Mouse (Mus musculus): ENCODE measurements at regions not wholly inside any gene's neighbourhood (a gene's known extent, or its start where the extent isn't known, plus 50 kb on each side); places are given as distances from the start of the nearest gene placed in this dataset.
"Not testable (repeated sequence)": the region's sequence is repeated elsewhere in the genome, so short reads cannot be mapped to it uniquely, and the experiment has no call there.

GRCm38 (mm10) chrX:50599780-50600179 lies 171.5 kb upstream of the Olfr1324 start:
- Histone ChIP-seq H3K4me2 (replicated peaks) (peak overlapping the region; percentile 34), H3K9me3 (no peaks in the 10 kb centered on the region), H3K9ac (replicated peaks) (no peak overlapping the region), H3K36me3 (no peaks in the 10 kb centered on the region), H3K27ac (replicated peaks) (peak overlapping the region; percentile 64), H3K4me3 (peak overlapping the region; percentile 31), H3K4me1 (no peaks in the 10 kb centered on the region), H3K27me3 (no peaks in the 10 kb centered on the region)
- WGBS, result 70% methylated on average over 4 of the region's 4 CpGs
- no peak for ATAC-seq (replicated peaks)

- WGBS, result 79% methylated on average over 3 of the region's 3 CpGs
Observed at GRCm38 (mm10) chrX:50597626-50598025, 169.3 kb upstream of the Olfr1324 start.

GRCm38 (mm10) chrX:50597105-50597504 lies 168.8 kb upstream of the Olfr1324 start:
- no peaks in the 10 kb centered on the region for H3K27me3 ChIP-seq
- H3K36me3 ChIP-seq, result no peaks in the 10 kb centered on the region
- no peak for ATAC-seq (replicated peaks)
- H3K4me3 ChIP-seq, result peak overlapping the region; percentile 28
- H3K27ac ChIP-seq (replicated peaks), result no peak overlapping the region; the same call in 1 of the 2 replicates
- peak overlapping the region; percentile 24 for H3K4me2 ChIP-seq (replicated peaks)
- no peaks in the 10 kb centered on the region for H3K4me1 ChIP-seq
- H3K9me3 ChIP-seq, result no peaks in the 10 kb centered on the region
- 65% methylated on average over 6 of the region's 6 CpGs for WGBS
- H3K9ac ChIP-seq (replicated peaks), result no peak overlapping the region

More at GRCm38 (mm10) chrX:50597626-50598025, 169.3 kb upstream of the Olfr1324 start:
- not testable (repeated sequence) for H3K9me3 ChIP-seq; H3K4me1 ChIP-seq; H3K27ac ChIP-seq (replicated peaks); H3K9ac ChIP-seq (replicated peaks); H3K27me3 ChIP-seq; ATAC-seq (replicated peaks); H3K36me3 ChIP-seq
- Histone ChIP-seq H3K4me3 (peak overlapping the region; percentile 28; the same call in 1 of the 2 replicates), H3K4me2 (replicated peaks) (peak overlapping the region; percentile 24)

DNA sequence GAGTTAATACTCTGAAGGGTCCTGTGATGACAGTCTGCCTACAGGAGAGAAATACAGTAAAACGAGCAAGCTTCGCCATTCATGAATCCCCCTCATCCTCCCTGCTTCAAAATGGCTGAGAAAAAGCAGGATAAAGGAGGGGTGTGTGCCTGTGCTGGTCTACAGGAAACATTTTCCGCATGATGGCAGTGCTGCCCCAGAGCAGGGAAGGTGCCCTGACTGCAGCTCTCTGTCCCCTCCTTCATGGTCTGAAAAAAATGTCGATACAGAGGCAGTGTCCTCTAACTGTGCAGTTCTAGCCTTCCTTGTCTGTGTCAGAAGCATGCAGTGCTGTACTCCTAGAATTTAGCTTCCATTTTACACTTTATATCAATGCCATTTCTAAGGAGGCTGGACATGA lies 166.7 kb upstream of the Olfr1324 start:
- H3K27me3 ChIP-seq; H3K4me2 ChIP-seq (replicated peaks); H3K36me3 ChIP-seq; H3K4me3 ChIP-seq; H3K27ac ChIP-seq (replicated peaks); ATAC-seq (replicated peaks); H3K4me1 ChIP-seq; H3K9ac ChIP-seq (replicated peaks); H3K9me3 ChIP-seq: not testable (repeated sequence)
- WGBS, result 75% methylated on average over 4 of the region's 4 CpGs

GRCm38 (mm10) chrX:50591477-50591876 lies 163.2 kb upstream of the Olfr1324 start:
- no peak overlapping the region for H3K27ac ChIP-seq (replicated peaks)
- WGBS, result 76% methylated on average over 4 of the region's 4 CpGs
- no peaks in the 10 kb centered on the region for H3K27me3 ChIP-seq
- no peak overlapping the region for H3K4me2 ChIP-seq (replicated peaks)
- H3K9me3 ChIP-seq, result no peaks in the 10 kb centered on the region
- H3K36me3 ChIP-seq, result no peaks in the 10 kb centered on the region
- no peak overlapping the region for H3K4me3 ChIP-seq
- ATAC-seq (replicated peaks), result 0 out of 2 replicates have a peak, but pooled peaks have one; percentile 29
- no peak overlapping the region for H3K9ac ChIP-seq (replicated peaks)
- H3K4me1 ChIP-seq, result no peaks in the 10 kb centered on the region

GRCm38 (mm10) chrX:50590673-50591341 lies 162.5 kb upstream of the Olfr1324 start:
- no peaks in the 10 kb centered on the region for H3K9me3 ChIP-seq
- H3K27me3 ChIP-seq, result no peaks in the 10 kb centered on the region
- H3K4me2 ChIP-seq (replicated peaks), result peak overlapping the region; percentile 22; the same call in 1 of the 2 replicates
- no peak for ATAC-seq (replicated peaks)
- WGBS, result 66% methylated on average over 8 of the region's 8 CpGs
- no peak overlapping the region for H3K9ac ChIP-seq (replicated peaks)
- H3K36me3 ChIP-seq, result no peaks in the 10 kb centered on the region
- no peak overlapping the region for H3K27ac ChIP-seq (replicated peaks)
- H3K4me3 ChIP-seq, result peak overlapping the region; percentile 26
- H3K4me1 ChIP-seq, result no peaks in the 10 kb centered on the region

GRCm38 (mm10) chrX:50588892-50589291 lies 160.6 kb upstream of the Olfr1324 start:
- 95% methylated on average over 6 of the region's 6 CpGs for WGBS
- no peaks in the 10 kb centered on the region for H3K9me3 ChIP-seq

DNA sequence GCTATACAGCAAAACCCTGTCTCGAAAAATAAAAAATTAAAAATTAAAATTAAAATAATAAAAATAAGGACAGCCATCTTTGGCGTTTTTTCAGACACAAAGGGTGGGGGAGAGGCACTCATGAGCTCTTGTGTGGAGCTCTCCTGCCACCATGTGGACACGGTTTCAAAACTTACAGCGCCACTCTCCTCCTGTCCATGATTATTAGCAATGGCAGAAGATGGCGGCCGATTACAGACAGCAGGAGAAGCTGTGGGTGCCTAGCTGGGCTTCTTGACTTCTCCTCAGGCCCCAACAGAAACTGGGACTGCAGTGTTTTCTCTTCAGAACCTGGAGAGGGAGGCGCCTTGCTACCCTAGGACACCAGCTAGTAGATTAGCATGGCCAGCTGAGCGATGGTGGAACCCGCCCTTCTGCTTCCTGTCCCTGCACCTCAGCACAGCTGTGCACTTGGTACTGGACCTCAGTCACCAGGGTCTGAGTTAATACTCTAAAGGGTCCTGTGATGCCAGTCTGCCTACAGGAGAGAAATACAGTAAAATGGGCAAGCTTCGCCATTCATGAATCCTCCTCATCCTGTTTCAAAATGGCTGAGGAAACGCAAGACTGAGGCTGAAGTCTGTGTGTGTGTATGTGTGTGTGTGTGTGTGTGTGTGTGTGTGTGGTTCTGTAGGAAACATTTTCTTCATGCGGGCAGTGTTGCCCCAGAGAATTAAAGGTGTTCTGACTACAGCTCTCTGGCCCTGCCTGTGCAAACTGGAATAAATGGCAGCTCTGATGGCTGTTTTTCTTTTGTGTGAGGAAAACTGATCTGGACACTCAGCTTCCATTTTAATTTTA lies 155.7 kb upstream of the Olfr1324 start:
- Histone ChIP-seq H3K4me2 (replicated peaks) (no peak overlapping the region; the same call in 1 of the 2 replicates), H3K9me3 (no peaks in the 10 kb centered on the region), H3K36me3 (no peaks in the 10 kb centered on the region), H3K4me3 (peak overlapping the region; percentile 11; the same call in 1 of the 2 replicates), H3K27ac (replicated peaks) (no peak overlapping the region; the same call in 1 of the 2 replicates), H3K27me3 (no peaks in the 10 kb centered on the region), H3K4me1 (no peaks in the 10 kb centered on the region), H3K9ac (replicated peaks) (no peak overlapping the region)
- 77% methylated on average over 12 of the region's 12 CpGs for WGBS
- no peak for ATAC-seq (replicated peaks)

More at GRCm38 (mm10) chrX:50588892-50589291, 160.6 kb upstream of the Olfr1324 start:
- H3K27ac ChIP-seq (replicated peaks), result no peak overlapping the region
- no peaks in the 10 kb centered on the region for H3K4me1 ChIP-seq
- H3K9ac ChIP-seq (replicated peaks), result no peak overlapping the region
- H3K27me3 ChIP-seq, result no peaks in the 10 kb centered on the region
- no peak overlapping the region for H3K4me3 ChIP-seq
- no peak for ATAC-seq (replicated peaks)
- no peak overlapping the region for H3K4me2 ChIP-seq (replicated peaks)
- no peaks in the 10 kb centered on the region for H3K36me3 ChIP-seq

- Histone ChIP-seq H3K9ac (replicated peaks) (no peak overlapping the region), H3K36me3 (no peaks in the 10 kb centered on the region), H3K9me3 (no peaks in the 10 kb centered on the region), H3K4me2 (replicated peaks) (peak overlapping the region; percentile 15; the same call in 1 of the 2 replicates), H3K27me3 (no peaks in the 10 kb centered on the region), H3K4me3 (peak overlapping the region; percentile 11; the same call in 1 of the 2 replicates), H3K4me1 (no peaks in the 10 kb centered on the region), H3K27ac (replicated peaks) (no peak overlapping the region)
- ATAC-seq (replicated peaks), result no peak
- 66% methylated on average over 7 of the region's 7 CpGs for WGBS
Observed at GRCm38 (mm10) chrX:50580200-50580599, 151.9 kb upstream of the Olfr1324 start.

DNA sequence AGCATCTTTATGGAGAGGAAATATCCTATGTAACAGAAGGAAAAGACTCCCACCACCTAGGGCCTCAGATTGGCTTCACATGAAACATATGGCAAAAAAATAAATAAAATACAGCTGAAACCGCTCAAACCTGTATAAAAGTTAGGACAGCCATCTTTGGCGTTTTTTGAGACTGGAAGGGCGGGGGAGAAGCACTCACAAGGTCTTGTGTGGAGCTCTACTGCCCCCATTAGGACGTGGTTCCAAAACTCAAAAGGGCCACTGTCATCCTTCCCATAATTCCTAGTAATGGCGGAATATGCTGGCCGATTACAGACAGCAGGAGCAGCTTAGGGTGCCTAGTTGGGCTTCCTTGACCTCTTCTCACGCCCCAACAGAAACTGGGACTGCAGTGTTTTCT lies 148.5 kb upstream of the Olfr1324 start:
- Histone ChIP-seq H3K36me3 (no peaks in the 10 kb centered on the region), H3K27ac (replicated peaks) (no peak overlapping the region), H3K9ac (replicated peaks) (no peak overlapping the region), H3K9me3 (no peaks in the 10 kb centered on the region), H3K4me1 (no peaks in the 10 kb centered on the region), H3K4me2 (replicated peaks) (peak overlapping the region; percentile 16; the same call in 1 of the 2 replicates), H3K4me3 (0 out of 2 replicates have a peak overlapping the region, but pooled peaks have one; percentile 11), H3K27me3 (no peaks in the 10 kb centered on the region)
- WGBS, result 50% methylated on average over 7 of the region's 7 CpGs
- no peak for ATAC-seq (replicated peaks)

DNA sequence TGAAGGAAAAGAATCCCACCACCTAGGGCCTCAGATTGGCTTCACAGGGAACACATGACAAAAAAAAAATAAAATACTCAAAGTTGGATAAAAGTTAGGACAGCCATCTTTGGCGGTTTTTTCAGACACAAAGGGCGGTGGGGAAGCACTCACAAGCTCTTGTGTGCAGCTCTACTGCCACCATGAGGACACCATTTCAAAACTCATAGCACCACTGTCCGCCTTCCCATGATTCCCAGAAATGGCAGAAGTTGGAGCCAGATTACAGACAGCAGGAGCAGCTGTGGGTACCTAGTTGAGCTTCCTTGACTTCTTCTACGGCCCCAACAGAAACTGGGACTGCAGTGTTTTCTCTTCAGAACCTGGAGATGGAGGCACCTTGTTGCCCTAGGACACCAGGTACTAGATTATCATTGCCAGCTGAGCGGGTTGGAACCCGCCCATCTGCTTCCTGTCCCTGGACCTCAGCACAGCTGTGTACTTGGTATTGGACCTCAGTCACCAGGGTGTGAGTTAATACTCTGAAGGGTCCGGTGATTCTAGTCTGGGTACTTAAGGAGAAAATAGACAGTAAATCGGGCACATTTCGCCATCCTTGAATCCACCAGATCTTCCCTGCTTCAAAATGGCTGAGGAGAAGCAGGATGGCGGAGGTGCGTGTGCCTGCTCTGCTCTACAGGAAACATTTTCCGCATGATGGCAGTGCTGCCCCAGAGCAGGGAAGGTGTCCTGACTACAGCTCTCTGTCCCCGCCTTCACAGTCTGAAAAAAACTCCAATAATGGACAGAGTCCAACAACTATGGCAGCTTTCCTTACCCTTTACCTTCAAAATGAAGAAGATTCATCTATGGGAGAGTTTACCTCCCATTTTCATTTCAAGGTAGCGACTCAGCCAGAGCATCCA lies 144.1 kb upstream of the Olfr1324 start:
- ATAC-seq (replicated peaks); H3K27ac ChIP-seq (replicated peaks): not testable (repeated sequence)
- WGBS, result 67% methylated on average over 14 of the region's 14 CpGs

More for the DNA sequence above, 144.1 kb upstream of the Olfr1324 start:
- H3K36me3 ChIP-seq; H3K27me3 ChIP-seq; H3K9me3 ChIP-seq; H3K4me1 ChIP-seq; H3K9ac ChIP-seq (replicated peaks): not testable (repeated sequence)
- Histone ChIP-seq H3K4me3 (peak overlapping the region; percentile 23), H3K4me2 (replicated peaks) (0 out of 2 replicates have a peak overlapping the region, but pooled peaks have one; percentile 17)
